Mouse (Mus musculus) large intestine, adult 2 months (tissue): ENCODE measurements around the gene Cbfa2t2. TPM values are rescaled to one million over a fixed set of nuclear protein-coding genes. Genes with fewer than 3 reads are reported as not detected.
A peak's percentile ranks its signal among the peaks of the same experiment; 100 is the strongest.

Experiments
- DNase-seq: peaks from one replicate; pipeline ENCODE4 v3.0.0-alpha.2; 2012; ENCODE audit warnings: low read depth, low spot score
- WGBS: fragments of 180-500 bp; shearing (Covaris S2); methylation state at CpG from one replicate; pipeline ENCODE4 v1.1.7; 2018; 5-methylcytosine and 5-hydroxymethylcytosine counted together
- polyA plus RNA-seq: library from polyadenylated mRNA; depleted of rRNA; stranded (reverse); fragments of >200 nt; gene quantifications from 2 replicates; pipeline ENCODE4 v1.2.3, GENCODE M21; 2012; rRNA removed

The Cbfa2t2 gene
- 5.9 and 11.6 TPM in 2 replicates for polyA plus RNA-seq

GRCm38 (mm10) chr2:154436458-154437190 lies at the start of gene Cbfa2t2:
Gene Cbfa2t2 (plus strand): TSS chr2:154436481.
- WGBS, result under 1% methylated on average over 70 of the region's 70 CpGs
- DNase-seq, result no peak

- 33% methylated on average over 11 of the region's 11 CpGs for WGBS
- peak; percentile 86 for DNase-seq
Observed at GRCm38 (mm10) chr2:154390180-154390964, 45.9 kb upstream of the Cbfa2t2 start.

- DNase-seq, result no peak
- 66% methylated on average over 3 of the region's 3 CpGs for WGBS
Observed at GRCm38 (mm10) chr2:154394602-154395001, 41.7 kb upstream of the Cbfa2t2 start.

- no peak for DNase-seq
- WGBS, result 49% methylated on average over 2 of the region's 2 CpGs
Observed at GRCm38 (mm10) chr2:154396529-154396928, 39.8 kb upstream of the Cbfa2t2 start.

GRCm38 (mm10) chr2:154398267-154398666 lies 38.0 kb upstream of the Cbfa2t2 start:
- 86% methylated on average over 7 of the region's 7 CpGs for WGBS
- DNase-seq, result no peak

GRCm38 (mm10) chr2:154399325-154399724 lies 37.0 kb upstream of the Cbfa2t2 start:
- WGBS, result 89% methylated on average over 2 of the region's 2 CpGs
- DNase-seq, result no peak

- no peak for DNase-seq
- 28% methylated on average over 1 of the region's 1 CpGs for WGBS
Observed at GRCm38 (mm10) chr2:154401976-154402375, 34.3 kb upstream of the Cbfa2t2 start.

- WGBS, result 12% methylated on average over 7 of the region's 7 CpGs
Observed at GRCm38 (mm10) chr2:154402811-154403210, 33.5 kb upstream of the Cbfa2t2 start.

GRCm38 (mm10) chr2:154405447-154405994 lies 30.8 kb upstream of the Cbfa2t2 start:
- no peak for DNase-seq
- 72% methylated on average over 5 of the region's 5 CpGs for WGBS

More at GRCm38 (mm10) chr2:154402811-154403210, 33.5 kb upstream of the Cbfa2t2 start:
- no peak for DNase-seq

GRCm38 (mm10) chr2:154407063-154407642 lies 29.1 kb upstream of the Cbfa2t2 start:
- no peak for DNase-seq
- 43% methylated on average over 11 of the region's 11 CpGs for WGBS

- 2% methylated on average over 84 of the region's 84 CpGs for WGBS
- no peak for DNase-seq
Observed at GRCm38 (mm10) chr2:154407643-154408445, 28.4 kb upstream of the Cbfa2t2 start, which contains the start of gene Snta1. Gene Snta1 (minus strand): TSS chr2:154408099.

GRCm38 (mm10) chr2:154410355-154410754 lies 25.9 kb upstream of the Cbfa2t2 start:
- DNase-seq, result no peak

GRCm38 (mm10) chr2:154412018-154412666 lies 24.1 kb upstream of the Cbfa2t2 start:
- DNase-seq, result no peak
- 62% methylated on average over 7 of the region's 7 CpGs for WGBS

More at GRCm38 (mm10) chr2:154410355-154410754, 25.9 kb upstream of the Cbfa2t2 start:
- whole genome bisulfite sequencing, result 49% methylated on average over 2 of the region's 2 CpGs

GRCm38 (mm10) chr2:154417107-154417506 lies 19.2 kb upstream of the Cbfa2t2 start:
- 28% methylated on average over 3 of the region's 3 CpGs for WGBS
- no peak for DNase-seq

- 92% methylated on average over 7 of the region's 7 CpGs for WGBS
- no peak for DNase-seq
Observed at GRCm38 (mm10) chr2:154418001-154418400, 18.3 kb upstream of the Cbfa2t2 start.

- DNase-seq, result no peak
- 90% methylated on average over 9 of the region's 9 CpGs for WGBS
Observed at GRCm38 (mm10) chr2:154419631-154420515, 16.4 kb upstream of the Cbfa2t2 start.

GRCm38 (mm10) chr2:154420942-154421731 lies 15.1 kb upstream of the Cbfa2t2 start:
- 71% methylated on average over 7 of the region's 7 CpGs for WGBS
- DNase-seq, result no peak
